Mouse (Mus musculus): ENCODE results near the gene Chad. TPM values are rescaled to one million over a fixed set of nuclear protein-coding genes. Genes with fewer than 3 reads are reported as not detected.
A peak's percentile ranks its signal among the peaks of the same experiment; 100 is the strongest.

The Chad gene
- polyA plus RNA-seq, 1 experiment from 2014 or later = 0.41 TPM

- H3K9ac ChIP-seq (ENCODE audit: low read depth, low read length) = peak overlapping the region; percentile 36; the same call in 1 of the 2 replicates
- WGBS = 62% methylated on average over 5 of the region's 5 CpGs
- TF ChIP-seq CTCF (IDR thresholded peaks at IDR 0.05; ENCODE audit: low read depth) = no peak
Observed at GRCm38 (mm10) chr11:94563821-94564220, 1.0 kb upstream of the Chad start.

GRCm38 (mm10) chr11:94565151-94565479, 268 bp downstream of the Chad start:
- Histone ChIP-seq H3K4me1 (replicated peaks; ENCODE audit: insufficient read depth, low read length) (peaks cover 13% of the 10 kb centered on the region; the same call in 1 of the 2 replicates), H3K9me3 (replicated peaks; ENCODE audit: low read length) (no peaks in the 10 kb centered on the region), H3K27me3 (ENCODE audit: insufficient read depth, low read length) (no peaks in the 10 kb centered on the region), H3K9ac (ENCODE audit: low read depth, low read length) (no peak overlapping the region), H3K4me2 (ENCODE audit: low read length) (peak overlapping the region; percentile 40), H3K4me3 (replicated peaks; ENCODE audit: low read depth, low read length) (no peak overlapping the region), H3K27ac (no peak overlapping the region), H3K36me3 (ENCODE audit: insufficient read depth, low read length) (no peaks in the 10 kb centered on the region)
- 40% methylated on average over 16 of the region's 16 CpGs for WGBS
- ATAC-seq (replicated peaks; ENCODE audit: low FRiP score, low read depth) (no peak), DNase-seq (ENCODE audit: low spot score) (no peak)
- peak; percentile 40 for TF ChIP-seq CTCF (IDR thresholded peaks at IDR 0.05; ENCODE audit: low read depth)

More at GRCm38 (mm10) chr11:94563821-94564220, 1.0 kb upstream of the Chad start:
- H3K27ac ChIP-seq = no peak overlapping the region
- 0 out of 2 replicates have a peak, but pooled peaks cover 4% of the 10 kb centered on the region for H3K36me3 ChIP-seq (ENCODE audit: insufficient read depth, low read length)
- no peak overlapping the region; the same call in 1 of the 2 replicates for H3K4me3 ChIP-seq (replicated peaks; ENCODE audit: low read depth, low read length)
- H3K4me2 ChIP-seq (ENCODE audit: low read length) = peak overlapping the region; percentile 40
- peaks cover 13% of the 10 kb centered on the region; the same call in 1 of the 2 replicates for H3K4me1 ChIP-seq (replicated peaks; ENCODE audit: insufficient read depth, low read length)
- no peaks in the 10 kb centered on the region for H3K27me3 ChIP-seq (ENCODE audit: insufficient read depth, low read length)
- DNase-seq (ENCODE audit: low spot score) (no peak), ATAC-seq (replicated peaks; ENCODE audit: low FRiP score, low read depth) (0 out of 2 replicates have a peak, but pooled peaks have one; percentile 16)
- no peaks in the 10 kb centered on the region for H3K9me3 ChIP-seq (replicated peaks; ENCODE audit: low read length)

GRCm38 (mm10) chr11:94566534-94566933, 1.7 kb downstream of the Chad start:
- no peak for TF ChIP-seq CTCF (IDR thresholded peaks at IDR 0.05; ENCODE audit: low read depth)
- no peak for ATAC-seq (replicated peaks; ENCODE audit: low FRiP score, low read depth)
- 60% methylated on average over 6 of the region's 6 CpGs for WGBS

DNA sequence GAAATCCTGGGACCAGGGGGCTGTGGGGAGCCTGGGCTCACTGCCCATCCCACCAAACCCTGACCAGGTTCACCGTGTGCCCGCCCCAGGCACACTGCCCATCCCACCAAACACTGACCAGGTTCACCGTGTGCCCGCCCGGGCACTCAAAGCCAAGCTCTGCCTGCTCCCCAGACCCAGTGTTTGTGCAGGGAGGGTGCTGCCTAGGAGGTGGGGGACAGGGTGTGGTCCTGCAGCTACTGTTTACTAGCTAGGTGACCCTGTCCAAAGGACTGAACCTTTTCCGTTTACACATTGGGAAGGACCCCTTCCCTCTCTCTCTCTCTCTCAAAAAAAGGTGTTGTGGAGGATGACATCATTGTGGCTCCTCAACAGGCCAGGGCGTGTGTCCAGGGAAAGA, 2.5 kb downstream of the Chad start:
- Histone ChIP-seq H3K4me3 (replicated peaks; ENCODE audit: low read depth, low read length) (no peak overlapping the region), H3K9me3 (replicated peaks; ENCODE audit: low read length) (no peaks in the 10 kb centered on the region), H3K27me3 (ENCODE audit: insufficient read depth, low read length) (no peaks in the 10 kb centered on the region), H3K4me2 (ENCODE audit: low read length) (no peak overlapping the region), H3K27ac (no peak overlapping the region), H3K9ac (ENCODE audit: low read depth, low read length) (no peak overlapping the region), H3K36me3 (ENCODE audit: insufficient read depth, low read length) (no peaks in the 10 kb centered on the region), H3K4me1 (replicated peaks; ENCODE audit: insufficient read depth, low read length) (peaks cover 13% of the 10 kb centered on the region; the same call in 1 of the 2 replicates)
- no peak for ATAC-seq (replicated peaks; ENCODE audit: low FRiP score, low read depth)
- DNase-seq (ENCODE audit: low spot score) = no peak
- no peak for TF ChIP-seq CTCF (IDR thresholded peaks at IDR 0.05; ENCODE audit: low read depth)
- 89% methylated on average over 7 of the region's 7 CpGs for WGBS

More at GRCm38 (mm10) chr11:94566534-94566933, 1.7 kb downstream of the Chad start:
- no peaks in the 10 kb centered on the region for H3K27me3 ChIP-seq (ENCODE audit: insufficient read depth, low read length)
- H3K36me3 ChIP-seq (ENCODE audit: insufficient read depth, low read length) = no peaks in the 10 kb centered on the region
- H3K9me3 ChIP-seq (replicated peaks; ENCODE audit: low read length) = no peaks in the 10 kb centered on the region
- no peak overlapping the region for H3K4me3 ChIP-seq (replicated peaks; ENCODE audit: low read depth, low read length)
- no peak for DNase-seq (ENCODE audit: low spot score)
- H3K9ac ChIP-seq (ENCODE audit: low read depth, low read length) = no peak overlapping the region
- H3K4me2 ChIP-seq (ENCODE audit: low read length) = no peak overlapping the region
- no peak overlapping the region for H3K27ac ChIP-seq
- peaks cover 13% of the 10 kb centered on the region; the same call in 1 of the 2 replicates for H3K4me1 ChIP-seq (replicated peaks; ENCODE audit: insufficient read depth, low read length)

- ATAC-seq (replicated peaks; ENCODE audit: low FRiP score, low read depth) = no peak
- Histone ChIP-seq H3K4me3 (replicated peaks; ENCODE audit: low read depth, low read length) (no peak overlapping the region), H3K36me3 (ENCODE audit: insufficient read depth, low read length) (no peaks in the 10 kb centered on the region), H3K9me3 (replicated peaks; ENCODE audit: low read length) (no peaks in the 10 kb centered on the region), H3K27me3 (ENCODE audit: insufficient read depth, low read length) (no peaks in the 10 kb centered on the region), H3K9ac (ENCODE audit: low read depth, low read length) (no peak overlapping the region), H3K4me1 (replicated peaks; ENCODE audit: insufficient read depth, low read length) (no peaks in the 10 kb centered on the region), H3K4me2 (ENCODE audit: low read length) (no peak overlapping the region), H3K27ac (peak overlapping the region; percentile 82)
- 46% methylated on average over 9 of the region's 9 CpGs for WGBS
- TF ChIP-seq CTCF (IDR thresholded peaks at IDR 0.05; ENCODE audit: low read depth) = no peak
- DNase-seq (ENCODE audit: low spot score) = peak; percentile 56
Observed at GRCm38 (mm10) chr11:94570612-94571011, 5.8 kb downstream of the Chad start.

DNA sequence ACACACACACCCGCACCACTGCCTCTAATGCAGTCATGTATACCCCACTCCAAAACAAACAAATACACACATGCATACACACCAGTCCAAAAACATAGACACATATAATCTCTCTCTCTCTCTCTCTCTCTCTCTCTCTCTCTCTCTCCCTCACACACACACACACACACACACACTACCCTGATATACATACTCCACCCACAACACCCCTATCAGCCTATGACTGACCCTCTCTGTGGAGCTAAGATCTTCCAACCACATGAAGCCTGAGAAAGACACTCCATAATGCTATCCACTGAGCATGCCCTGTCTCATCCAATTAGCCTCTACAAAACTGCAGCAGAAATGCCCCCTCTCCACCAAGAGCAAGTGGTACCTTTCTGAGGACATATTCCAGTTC, 7.0 kb downstream of the Chad start:
- Histone ChIP-seq H3K9me3 (replicated peaks; ENCODE audit: low read length) (no peaks in the 10 kb centered on the region), H3K27me3 (ENCODE audit: insufficient read depth, low read length) (no peaks in the 10 kb centered on the region), H3K4me2 (ENCODE audit: low read length) (no peak overlapping the region), H3K36me3 (ENCODE audit: insufficient read depth, low read length) (0 out of 2 replicates have a peak, but pooled peaks cover 4% of the 10 kb centered on the region), H3K27ac (no peak overlapping the region), H3K4me3 (replicated peaks; ENCODE audit: low read depth, low read length) (no peak overlapping the region), H3K4me1 (replicated peaks; ENCODE audit: insufficient read depth, low read length) (no peaks in the 10 kb centered on the region), H3K9ac (ENCODE audit: low read depth, low read length) (no peak overlapping the region)
- TF ChIP-seq CTCF (IDR thresholded peaks at IDR 0.05; ENCODE audit: low read depth) = no peak
- WGBS = 83% methylated on average over 1 of the region's 1 CpGs
- DNase-seq (ENCODE audit: low spot score) = no peak
- no peak for ATAC-seq (replicated peaks; ENCODE audit: low FRiP score, low read depth)

DNA sequence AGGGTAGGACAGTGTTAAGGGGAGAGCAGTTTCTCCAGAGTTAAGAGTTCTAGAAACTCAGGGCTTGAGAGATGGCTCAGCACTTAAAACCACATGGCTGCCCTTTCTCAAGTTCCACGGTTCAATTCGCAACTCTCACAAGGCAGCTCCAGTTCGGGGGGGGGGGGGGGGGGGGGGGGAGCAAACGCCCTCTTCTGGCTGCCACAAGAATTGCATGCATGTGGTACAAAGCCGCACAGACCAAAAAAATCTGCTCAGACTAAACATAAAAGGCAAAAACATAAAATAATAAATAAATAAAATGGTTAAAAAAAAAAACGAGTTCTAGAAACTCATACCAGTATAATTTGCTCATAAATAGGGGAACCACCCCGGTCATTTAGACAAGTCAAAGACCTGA, 9.7 kb downstream of the Chad start:
- ATAC-seq (replicated peaks; ENCODE audit: low FRiP score, low read depth) (no peak), DNase-seq (ENCODE audit: low spot score) (no peak)
- H3K4me3 ChIP-seq (replicated peaks; ENCODE audit: low read depth, low read length) = no peak overlapping the region
- H3K27me3 ChIP-seq (ENCODE audit: insufficient read depth, low read length) = no peaks in the 10 kb centered on the region
- WGBS = 29% methylated on average over 6 of the region's 7 CpGs
- no peak overlapping the region for H3K9ac ChIP-seq (ENCODE audit: low read depth, low read length)
- H3K36me3 ChIP-seq (ENCODE audit: insufficient read depth, low read length) = 0 out of 2 replicates have a peak, but pooled peaks cover 4% of the 10 kb centered on the region
- TF ChIP-seq CTCF (IDR thresholded peaks at IDR 0.05; ENCODE audit: low read depth) = peak; percentile 33; the same call in 1 of the 2 replicates
- H3K27ac ChIP-seq = no peak overlapping the region
- H3K4me2 ChIP-seq (ENCODE audit: low read length) = no peak overlapping the region
- no peaks in the 10 kb centered on the region for H3K4me1 ChIP-seq (replicated peaks; ENCODE audit: insufficient read depth, low read length)
- no peaks in the 10 kb centered on the region for H3K9me3 ChIP-seq (replicated peaks; ENCODE audit: low read length)

All from kidney, postnatal 0 days (tissue).